Mouse (Mus musculus): ENCODE data around the gene Gm39566. TPM values are rescaled to one million over a fixed set of nuclear protein-coding genes. Genes with fewer than 3 reads are reported as not detected.

Gm39566 gene
- polyA plus RNA-seq, 1 experiment from 2014 or later, result not detected

- Histone ChIP-seq H3K27ac (replicated peaks) (no peak overlapping the region), H3K27me3 (replicated peaks; ENCODE audit: low read depth, poor library complexity, severe bottlenecking) (peaks cover 17% of the 10 kb centered on the region), H3K9me3 (no peaks in the 10 kb centered on the region), H3K36me3 (replicated peaks) (no peaks in the 10 kb centered on the region), H3K4me3 (peak overlapping the region; percentile 16; the same call in 1 of the 2 replicates), H3K4me1 (peaks cover 10% of the 10 kb centered on the region; the same call in 1 of the 2 replicates)
- DNase-seq (ENCODE audit: low spot score), result no peak
- WGBS, result 44% methylated on average over 15 of the region's 15 CpGs
These were observed 30.3 kb downstream of the Gm39566 start for GRCm38 (mm10) chr11:69784793-69785272.

- Histone ChIP-seq H3K36me3 (replicated peaks) (0 out of 2 replicates have a peak, but pooled peaks cover 2% of the 10 kb centered on the region), H3K9me3 (no peaks in the 10 kb centered on the region), H3K4me3 (no peak overlapping the region), H3K4me1 (peaks cover 23% of the 10 kb centered on the region), H3K27ac (replicated peaks) (no peak overlapping the region), H3K27me3 (replicated peaks; ENCODE audit: low read depth, poor library complexity, severe bottlenecking) (peaks cover 47% of the 10 kb centered on the region)
- DNase-seq (ENCODE audit: low spot score), result no peak
- 43% methylated on average over 4 of the region's 4 CpGs for WGBS
These were observed 33.3 kb downstream of the Gm39566 start for GRCm38 (mm10) chr11:69781828-69782227.

DNA sequence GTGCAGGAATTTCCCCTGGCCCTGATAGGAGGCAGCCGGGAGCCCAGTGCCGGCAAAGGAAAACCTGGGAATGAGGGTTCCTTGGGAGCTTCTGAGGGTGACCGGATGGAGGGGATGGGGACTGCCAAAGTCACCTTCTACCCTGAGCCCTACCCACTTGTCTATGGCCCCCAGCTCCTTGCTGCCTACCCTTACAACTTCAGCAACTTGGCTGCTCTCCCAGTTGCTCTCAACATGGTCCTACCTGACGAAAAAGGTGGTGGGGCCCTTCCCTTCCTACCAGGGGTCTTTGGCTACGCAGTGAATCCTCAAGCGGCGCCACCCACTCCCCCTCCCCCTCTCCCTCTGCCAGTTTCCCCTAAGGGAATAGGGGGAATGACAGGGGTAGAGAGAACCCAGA, 36.1 kb downstream of the Gm39566 start:
- Histone ChIP-seq H3K27ac (replicated peaks) (0 out of 2 replicates have a peak overlapping the region, but pooled peaks have one; percentile 25), H3K36me3 (replicated peaks) (peaks cover 15% of the 10 kb centered on the region; the same call in 1 of the 2 replicates), H3K4me1 (peaks cover 20% of the 10 kb centered on the region), H3K4me3 (no peak overlapping the region), H3K27me3 (replicated peaks; ENCODE audit: low read depth, poor library complexity, severe bottlenecking) (peaks cover 64% of the 10 kb centered on the region), H3K9me3 (no peaks in the 10 kb centered on the region)
- DNase-seq (ENCODE audit: low spot score), result no peak
- WGBS, result 42% methylated on average over 7 of the region's 7 CpGs

- Histone ChIP-seq H3K27ac (replicated peaks) (0 out of 2 replicates have a peak overlapping the region, but pooled peaks have one; percentile 25), H3K27me3 (replicated peaks; ENCODE audit: low read depth, poor library complexity, severe bottlenecking) (peaks cover 64% of the 10 kb centered on the region), H3K9me3 (no peaks in the 10 kb centered on the region), H3K4me3 (peak overlapping the region; percentile 17; the same call in 1 of the 2 replicates), H3K36me3 (replicated peaks) (peaks cover 15% of the 10 kb centered on the region; the same call in 1 of the 2 replicates), H3K4me1 (peaks cover 20% of the 10 kb centered on the region)
- 68% methylated on average over 23 of the region's 23 CpGs for WGBS
- no peak for DNase-seq (ENCODE audit: low spot score)
These were observed 36.7 kb downstream of the Gm39566 start for GRCm38 (mm10) chr11:69778258-69778982.

GRCm38 (mm10) chr11:69777504-69778257, 37.4 kb downstream of the Gm39566 start:
- no peak for DNase-seq (ENCODE audit: low spot score)
- H3K27me3 ChIP-seq (replicated peaks; ENCODE audit: low read depth, poor library complexity, severe bottlenecking), result peaks cover 61% of the 10 kb centered on the region
- peaks cover 20% of the 10 kb centered on the region for H3K4me1 ChIP-seq
- H3K9me3 ChIP-seq, result no peaks in the 10 kb centered on the region
- 67% methylated on average over 26 of the region's 26 CpGs for WGBS
- H3K27ac ChIP-seq (replicated peaks), result no peak overlapping the region
- H3K36me3 ChIP-seq (replicated peaks), result peaks cover 15% of the 10 kb centered on the region; the same call in 1 of the 2 replicates
- peak overlapping the region; percentile 17; the same call in 1 of the 2 replicates for H3K4me3 ChIP-seq

DNA sequence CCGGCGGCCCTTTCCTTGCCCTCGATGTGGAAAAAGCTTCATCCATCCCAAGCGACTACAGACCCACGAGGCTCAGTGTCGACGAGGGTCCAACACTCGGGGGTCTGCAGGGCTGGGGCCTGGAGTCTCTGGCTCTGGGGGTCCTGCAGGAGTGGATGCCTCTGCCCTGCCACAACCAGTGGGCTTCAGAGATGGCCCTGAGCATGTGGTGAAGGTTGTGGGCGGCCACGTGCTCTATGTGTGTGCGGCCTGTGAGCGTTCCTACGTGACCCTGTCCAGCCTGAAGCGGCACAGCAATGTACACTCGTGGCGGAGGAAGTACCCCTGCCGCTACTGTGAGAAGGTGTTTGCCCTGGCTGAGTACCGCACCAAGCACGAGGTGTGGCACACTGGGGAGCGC, 38.6 kb downstream of the Gm39566 start:
- Histone ChIP-seq H3K27ac (replicated peaks) (no peak overlapping the region), H3K27me3 (replicated peaks; ENCODE audit: low read depth, poor library complexity, severe bottlenecking) (peaks cover 50% of the 10 kb centered on the region)

DNA sequence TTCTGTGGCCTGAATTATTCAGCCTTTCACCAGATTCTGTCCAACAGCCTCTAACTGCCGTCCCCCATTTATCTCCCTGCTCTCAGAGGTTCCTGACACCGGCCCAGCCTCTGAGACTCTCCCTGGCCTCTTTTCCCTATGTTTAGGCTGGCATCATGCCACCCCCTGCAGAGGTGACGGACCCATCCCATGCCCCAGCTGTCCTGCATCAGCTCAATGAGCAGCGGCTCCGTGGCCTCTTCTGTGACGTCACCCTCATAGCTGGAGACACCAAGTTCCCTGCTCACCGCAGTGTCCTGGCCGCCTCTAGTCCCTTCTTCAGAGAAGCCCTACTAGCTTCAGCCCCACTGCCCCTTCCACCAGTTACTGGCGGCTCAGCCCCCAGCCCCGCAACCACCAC, 39.4 kb downstream of the Gm39566 start:
- peaks cover 20% of the 10 kb centered on the region for H3K4me1 ChIP-seq
- H3K4me3 ChIP-seq, result no peak overlapping the region
- no peak for DNase-seq (ENCODE audit: low spot score)
- H3K9me3 ChIP-seq, result no peaks in the 10 kb centered on the region
- H3K27ac ChIP-seq (replicated peaks), result no peak overlapping the region
- H3K36me3 ChIP-seq (replicated peaks), result peaks cover 15% of the 10 kb centered on the region; the same call in 1 of the 2 replicates
- WGBS, result 73% methylated on average over 10 of the region's 10 CpGs
- peaks cover 50% of the 10 kb centered on the region for H3K27me3 ChIP-seq (replicated peaks; ENCODE audit: low read depth, poor library complexity, severe bottlenecking)

More for the DNA sequence above, 38.6 kb downstream of the Gm39566 start:
- no peak for DNase-seq (ENCODE audit: low spot score)
- Histone ChIP-seq H3K4me1 (peaks cover 20% of the 10 kb centered on the region), H3K4me3 (no peak overlapping the region), H3K9me3 (no peaks in the 10 kb centered on the region), H3K36me3 (replicated peaks) (peaks cover 15% of the 10 kb centered on the region; the same call in 1 of the 2 replicates)
- WGBS, result 82% methylated on average over 20 of the region's 20 CpGs

DNA sequence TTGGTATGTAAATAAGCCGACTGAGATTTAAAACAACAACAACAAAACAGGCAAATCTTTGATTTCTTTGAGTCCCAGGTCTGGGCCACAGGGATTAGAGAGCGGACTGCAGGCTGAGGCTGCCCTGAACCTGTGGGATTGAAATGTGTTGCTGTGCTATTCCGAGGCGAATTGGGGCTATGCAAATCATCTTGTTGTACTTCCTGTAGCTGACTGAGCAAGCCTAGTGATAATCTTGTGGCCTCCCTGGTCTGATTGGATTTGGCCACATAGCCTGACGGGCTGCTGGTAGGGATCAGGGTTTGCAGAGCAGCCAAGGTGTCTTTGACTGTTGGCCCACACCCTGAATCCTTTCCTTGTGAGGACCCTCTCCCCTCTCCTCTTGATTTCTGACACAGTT, 40.1 kb downstream of the Gm39566 start:
- Histone ChIP-seq H3K9me3 (no peaks in the 10 kb centered on the region), H3K27me3 (replicated peaks; ENCODE audit: low read depth, poor library complexity, severe bottlenecking) (peaks cover 48% of the 10 kb centered on the region), H3K4me3 (no peak overlapping the region), H3K27ac (replicated peaks) (no peak overlapping the region), H3K4me1 (peaks cover 20% of the 10 kb centered on the region), H3K36me3 (replicated peaks) (peaks cover 15% of the 10 kb centered on the region; the same call in 1 of the 2 replicates)
- 53% methylated on average over 5 of the region's 5 CpGs for WGBS
- no peak for DNase-seq (ENCODE audit: low spot score)

GRCm38 (mm10) chr11:69767625-69767909, 47.5 kb downstream of the Gm39566 start:
- 65% methylated on average over 4 of the region's 4 CpGs for WGBS
- Histone ChIP-seq H3K27ac (replicated peaks) (no peak overlapping the region), H3K36me3 (replicated peaks) (no peaks in the 10 kb centered on the region), H3K4me1 (peaks cover 32% of the 10 kb centered on the region), H3K4me3 (peak overlapping the region; percentile 89; the same call in 1 of the 2 replicates), H3K9me3 (no peaks in the 10 kb centered on the region), H3K27me3 (replicated peaks; ENCODE audit: low read depth, poor library complexity, severe bottlenecking) (peaks cover 14% of the 10 kb centered on the region)
- no peak for DNase-seq (ENCODE audit: low spot score)

GRCm38 (mm10) chr11:69766872-69767624, 48.0 kb downstream of the Gm39566 start:
- peak overlapping the region; percentile 89 for H3K4me3 ChIP-seq
- H3K36me3 ChIP-seq (replicated peaks), result no peaks in the 10 kb centered on the region
- no peak overlapping the region for H3K27ac ChIP-seq (replicated peaks)
- peaks cover 32% of the 10 kb centered on the region for H3K4me1 ChIP-seq
- no peak for DNase-seq (ENCODE audit: low spot score)
- peaks cover 14% of the 10 kb centered on the region for H3K27me3 ChIP-seq (replicated peaks; ENCODE audit: low read depth, poor library complexity, severe bottlenecking)
- H3K9me3 ChIP-seq, result no peaks in the 10 kb centered on the region
- 63% methylated on average over 13 of the region's 13 CpGs for WGBS

- Histone ChIP-seq H3K4me1 (peaks cover 32% of the 10 kb centered on the region), H3K27ac (replicated peaks) (peak overlapping the region; percentile 93), H3K4me3 (peak overlapping the region; percentile 89), H3K27me3 (replicated peaks; ENCODE audit: low read depth, poor library complexity, severe bottlenecking) (peaks cover 14% of the 10 kb centered on the region), H3K9me3 (no peaks in the 10 kb centered on the region), H3K36me3 (replicated peaks) (no peaks in the 10 kb centered on the region)
- DNase-seq (ENCODE audit: low spot score), result peak; percentile 72
- WGBS, result under 1% methylated on average over 37 of the region's 37 CpGs
These were observed 48.9 kb downstream of the Gm39566 start for GRCm38 (mm10) chr11:69766126-69766609.
